Mouse (Mus musculus): ENCODE results near the gene Manbal.

GRCm38 (mm10) chr2:157425643-157425988 lies 58.2 kb downstream of the Manbal start:
- TF ChIP-seq POLR2A (IDR thresholded peaks at IDR 0.05; ENCODE audit: borderline replicate concordance, extremely low read depth, insufficient read depth, insufficient read length, poor library complexity, severe bottlenecking), result no peak
- TF ChIP-seq CTCF (IDR thresholded peaks at IDR 0.05; ENCODE audit: borderline replicate concordance, extremely low read depth, insufficient read depth, insufficient read length), result no peak

All from brain, embryonic 14.5 days (tissue).